Mouse (Mus musculus) neural tube, embryonic 11.5 days (tissue): ENCODE results near the gene Atg7. TPM values are rescaled to one million over a fixed set of nuclear protein-coding genes. Genes with fewer than 3 reads are reported as not detected.

ENCODE experiments used
- ATAC-seq: fragments of 200-750 bp; cut with Nextera tagmentation; 2 replicates; pipeline ENCODE4 v1.8.0; 2017; ENCODE audit warnings: moderate number of reproducible peaks, mild to moderate bottlenecking, moderate TSS enrichment, moderate library complexity; ENCODE audit not compliant: insufficient read depth, low FRiP score, low TSS enrichment
- DNase-seq: peaks from one replicate; pipeline ENCODE4 v3.0.0-alpha.2; 2015; ENCODE audit warnings: low spot score
- H3K27ac ChIP-seq: fragments of 300-500 bp; sonication (generic); 2 replicates; pipeline ENCODE4 v1.5.1; 2014; ENCODE audit warnings: low read depth, mild to moderate bottlenecking, low read length
- H3K27me3 ChIP-seq: fragments of 300-500 bp; sonication (generic); 2 replicates; pipeline ENCODE4 v1.6.1; 2014; ENCODE audit warnings: mild to moderate bottlenecking, low read length, mixed read lengths; ENCODE audit not compliant: control insufficient read depth, insufficient read depth
- H3K36me3 ChIP-seq: fragments of 300-500 bp; sonication (generic); 2 replicates; pipeline ENCODE4 v1.6.1; 2014; ENCODE audit warnings: mild to moderate bottlenecking, low read length, moderate library complexity, mixed read lengths; ENCODE audit not compliant: control insufficient read depth, insufficient read depth
- H3K4me1 ChIP-seq: fragments of 300-500 bp; sonication (generic); 2 replicates; pipeline ENCODE4 v1.6.1; 2014; ENCODE audit warnings: low read length, mixed read lengths; ENCODE audit not compliant: control insufficient read depth, insufficient read depth
- H3K4me2 ChIP-seq: fragments of 300-500 bp; sonication (generic); 2 replicates; pipeline ENCODE4 v1.6.1; 2014; ENCODE audit warnings: low read depth, mild to moderate bottlenecking, moderate library complexity
- H3K4me3 ChIP-seq: fragments of 300-500 bp; sonication (generic); 2 replicates; pipeline ENCODE4 v1.5.1; 2014; ENCODE audit warnings: low read depth, low read length
- H3K9ac ChIP-seq: fragments of 300-500 bp; sonication (generic); 2 replicates; pipeline ENCODE4 v1.6.1; 2014; ENCODE audit warnings: mild to moderate bottlenecking, low read length
- H3K9me3 ChIP-seq: fragments of 300-500 bp; sonication (generic); 2 replicates; pipeline ENCODE4 v1.6.1; 2016; ENCODE audit warnings: low read length; ENCODE audit not compliant: control insufficient read depth
- WGBS: fragments of 180-500 bp; shearing (Covaris S2); extraction: QIAGEN DNeasy Blood & Tissue Kit; methylation state at CpG from one replicate; pipeline ENCODE4 v1.1.7; 2014; 5-methylcytosine and 5-hydroxymethylcytosine counted together
- polyA plus RNA-seq: library from polyadenylated mRNA; unstranded; fragments of >200 nt; fragmentation: Nextera tagmentation; extraction: Ambion mirVana; gene quantifications from 2 replicates; pipeline ENCODE4 v1.2.1, GENCODE M21; 2014

Atg7 gene
- polyA plus RNA-seq, 1 experiment from 2014 or later = 20.7 TPM

- H3K9ac ChIP-seq = no peak overlapping the region
- WGBS = 84% methylated on average over 2 of the region's 2 CpGs
- ATAC-seq (no peak), DNase-seq (no peak)
- no peak overlapping the region for H3K4me2 ChIP-seq
- H3K27me3 ChIP-seq = no peaks in the 10 kb centered on the region
- H3K9me3 ChIP-seq = no peaks in the 10 kb centered on the region
- no peak overlapping the region for H3K27ac ChIP-seq
- no peaks in the 10 kb centered on the region for H3K4me1 ChIP-seq
- no peaks in the 10 kb centered on the region; the same call in 1 of the 2 replicates for H3K36me3 ChIP-seq
- no peak overlapping the region for H3K4me3 ChIP-seq
Measured at GRCm38 (mm10) chr6:114743845-114744244, 100.9 kb downstream of the Atg7 start.

GRCm38 (mm10) chr6:114746439-114746974 is 103.6 kb downstream of the Atg7 start:
- DNase-seq (no peak), ATAC-seq (no peak)
- Histone ChIP-seq H3K27me3 (no peaks in the 10 kb centered on the region), H3K4me3 (no peak overlapping the region), H3K9me3 (no peaks in the 10 kb centered on the region), H3K4me2 (no peak overlapping the region), H3K27ac (no peak overlapping the region), H3K4me1 (no peaks in the 10 kb centered on the region), H3K9ac (no peak overlapping the region), H3K36me3 (no peaks in the 10 kb centered on the region)
- 73% methylated on average over 7 of the region's 7 CpGs for WGBS

GRCm38 (mm10) chr6:114748419-114748818 is 105.5 kb downstream of the Atg7 start:
- H3K4me2 ChIP-seq = no peak overlapping the region
- no peaks in the 10 kb centered on the region for H3K27me3 ChIP-seq
- no peak overlapping the region for H3K9ac ChIP-seq
- no peak overlapping the region for H3K27ac ChIP-seq
- DNase-seq (no peak), ATAC-seq (no peak)
- 84% methylated on average over 3 of the region's 3 CpGs for WGBS
- H3K4me1 ChIP-seq = no peaks in the 10 kb centered on the region
- no peak overlapping the region for H3K4me3 ChIP-seq
- no peaks in the 10 kb centered on the region for H3K36me3 ChIP-seq
- H3K9me3 ChIP-seq = no peaks in the 10 kb centered on the region

GRCm38 (mm10) chr6:114748882-114749281 is 106.0 kb downstream of the Atg7 start:
- no peaks in the 10 kb centered on the region for H3K27me3 ChIP-seq
- no peaks in the 10 kb centered on the region for H3K36me3 ChIP-seq
- DNase-seq (no peak), ATAC-seq (no peak)
- H3K4me1 ChIP-seq = no peaks in the 10 kb centered on the region
- no peak overlapping the region for H3K4me3 ChIP-seq
- H3K27ac ChIP-seq = no peak overlapping the region
- 88% methylated on average over 3 of the region's 3 CpGs for WGBS
- H3K9ac ChIP-seq = no peak overlapping the region
- H3K4me2 ChIP-seq = no peak overlapping the region
- no peaks in the 10 kb centered on the region for H3K9me3 ChIP-seq

- DNase-seq (no peak), ATAC-seq (no peak)
- Histone ChIP-seq H3K4me3 (no peak overlapping the region), H3K27ac (no peak overlapping the region), H3K27me3 (no peaks in the 10 kb centered on the region), H3K4me2 (no peak overlapping the region), H3K9me3 (no peaks in the 10 kb centered on the region), H3K36me3 (no peaks in the 10 kb centered on the region), H3K4me1 (no peaks in the 10 kb centered on the region), H3K9ac (no peak overlapping the region)
- 84% methylated on average over 7 of the region's 7 CpGs for WGBS
Measured at GRCm38 (mm10) chr6:114758795-114759194, 115.9 kb downstream of the Atg7 start.

- H3K9me3 ChIP-seq = no peaks in the 10 kb centered on the region
- no peak overlapping the region for H3K9ac ChIP-seq
- WGBS = 90% methylated on average over 6 of the region's 6 CpGs
- H3K27me3 ChIP-seq = no peaks in the 10 kb centered on the region
- H3K4me2 ChIP-seq = no peak overlapping the region
- H3K4me3 ChIP-seq = no peak overlapping the region
- DNase-seq (no peak), ATAC-seq (no peak)
- H3K27ac ChIP-seq = no peak overlapping the region
- no peaks in the 10 kb centered on the region for H3K4me1 ChIP-seq
- H3K36me3 ChIP-seq = no peaks in the 10 kb centered on the region
Measured at GRCm38 (mm10) chr6:114766314-114766713, 123.4 kb downstream of the Atg7 start.

GRCm38 (mm10) chr6:114767710-114768109 is 124.8 kb downstream of the Atg7 start:
- H3K9me3 ChIP-seq = no peaks in the 10 kb centered on the region
- no peak overlapping the region for H3K4me3 ChIP-seq
- no peaks in the 10 kb centered on the region for H3K27me3 ChIP-seq
- DNase-seq = no peak
- H3K4me2 ChIP-seq = no peak overlapping the region
- H3K36me3 ChIP-seq = no peaks in the 10 kb centered on the region
- no peaks in the 10 kb centered on the region for H3K4me1 ChIP-seq
- no peak for ATAC-seq
- WGBS = 63% methylated on average over 2 of the region's 2 CpGs
- H3K9ac ChIP-seq = no peak overlapping the region
- no peak overlapping the region for H3K27ac ChIP-seq

- H3K27me3 ChIP-seq = no peaks in the 10 kb centered on the region
- H3K4me2 ChIP-seq = no peak overlapping the region
- no peak overlapping the region for H3K9ac ChIP-seq
- no peak overlapping the region for H3K27ac ChIP-seq
- H3K4me1 ChIP-seq = no peaks in the 10 kb centered on the region
- WGBS = 79% methylated on average over 2 of the region's 2 CpGs
- H3K36me3 ChIP-seq = no peaks in the 10 kb centered on the region
- H3K4me3 ChIP-seq = no peak overlapping the region
- H3K9me3 ChIP-seq = no peaks in the 10 kb centered on the region
- ATAC-seq (no peak), DNase-seq (no peak)
Measured at GRCm38 (mm10) chr6:114770337-114770736, 127.4 kb downstream of the Atg7 start.

GRCm38 (mm10) chr6:114771502-114771901 is 128.6 kb downstream of the Atg7 start:
- H3K4me2 ChIP-seq = no peak overlapping the region
- DNase-seq = no peak
- WGBS = 91% methylated on average over 4 of the region's 4 CpGs
- H3K27me3 ChIP-seq = no peaks in the 10 kb centered on the region
- H3K27ac ChIP-seq = no peak overlapping the region
- H3K9ac ChIP-seq = no peak overlapping the region
- no peak for ATAC-seq
- H3K4me3 ChIP-seq = no peak overlapping the region
- no peaks in the 10 kb centered on the region for H3K36me3 ChIP-seq
- no peaks in the 10 kb centered on the region for H3K4me1 ChIP-seq
- H3K9me3 ChIP-seq = no peaks in the 10 kb centered on the region
